Mouse (Mus musculus) liver, adult 2 months (tissue): ENCODE data around the gene Rab7b.

ENCODE experiments used
- CTCF ChIP-seq: fragments of 200-500 bp; IDR thresholded peaks from 2 replicates; pipeline ENCODE4 v1.5.1; 2011; ENCODE audit warnings: low read depth, low read length, control low read depth
- POLR2A ChIP-seq: fragments of 200-500 bp; IDR thresholded peaks from 2 replicates; pipeline ENCODE4 v1.6.1; 2011; ENCODE audit warnings: low read length, control low read depth; ENCODE audit not compliant: insufficient read depth; ENCODE audit errors: extremely low read depth

DNA sequence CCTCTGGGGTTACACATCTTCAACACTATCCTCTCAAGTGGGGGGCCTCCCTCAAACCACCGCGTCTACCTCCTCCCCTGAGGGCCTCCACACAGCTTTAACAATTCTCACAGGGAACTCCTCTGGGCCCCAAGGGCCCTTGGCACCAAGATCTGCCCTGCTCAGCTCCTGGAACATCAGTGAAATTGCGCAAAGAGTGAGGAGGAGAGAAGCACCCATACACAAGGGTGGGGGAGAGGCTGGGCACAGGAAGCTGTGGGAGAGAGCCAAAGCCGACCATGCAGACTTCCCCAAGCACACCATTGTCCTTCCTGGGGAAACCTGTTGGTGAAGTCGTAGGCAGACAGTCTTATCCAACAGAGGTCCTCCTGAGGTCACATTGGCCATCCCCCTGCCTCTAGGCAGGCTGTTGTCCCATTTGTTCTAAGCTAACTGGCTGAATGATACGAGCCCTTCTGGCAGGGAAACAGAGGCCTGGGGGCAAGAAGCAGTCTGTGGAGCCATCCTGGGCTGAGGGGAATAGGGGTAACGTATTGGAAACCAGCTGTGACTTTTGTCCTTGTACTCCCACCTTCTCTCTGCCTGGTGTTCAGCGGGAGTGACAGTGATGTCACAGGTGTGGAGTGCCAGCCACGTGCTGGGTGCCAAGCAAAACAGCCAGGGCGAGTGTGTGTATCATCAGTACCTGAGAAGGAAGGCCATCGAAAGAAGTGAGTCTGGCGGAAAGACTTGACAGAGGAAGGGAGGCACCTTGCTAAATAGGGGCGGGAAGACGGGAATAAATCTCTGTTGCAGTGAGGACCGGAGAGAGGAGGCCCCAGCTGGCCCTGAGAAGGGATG is 61.4 kb downstream of the Rab7b start:
- no peak for TF ChIP-seq POLR2A
- TF ChIP-seq CTCF: no peak
